Mouse (Mus musculus) C2C12 (cell line): Measurements from ENCODE around the gene Ssr4. TPM values are rescaled to one million over a fixed set of nuclear protein-coding genes. Genes with fewer than 3 reads are reported as not detected.

ENCODE experiments used
- H3K27me3 ChIP-seq: one replicate; pipeline ENCODE4 v1.6.1; 2011; ENCODE audit not compliant: control insufficient read depth, insufficient read depth, insufficient read length
- H3K36me3 ChIP-seq: one replicate; pipeline ENCODE4 v1.6.1; 2011; ENCODE audit not compliant: control insufficient read depth, insufficient read depth
- H3K4me3 ChIP-seq: one replicate; pipeline ENCODE4 v1.5.1; 2011; ENCODE audit warnings: mild to moderate bottlenecking, control low read depth; ENCODE audit not compliant: poor library complexity, insufficient read depth, severe bottlenecking
- H3K79me2 ChIP-seq: one replicate; pipeline ENCODE4 v1.6.1; 2011; ENCODE audit not compliant: control insufficient read depth, insufficient read depth
- H3K79me3 ChIP-seq: one replicate; pipeline ENCODE4 v1.6.1; 2011; ENCODE audit warnings: low read depth, control low read depth
- H3ac ChIP-seq: one replicate; pipeline ENCODE3; 2011; ENCODE audit warnings: low read depth; ENCODE audit not compliant: control insufficient read depth, insufficient read length
- CEBPB ChIP-seq: IDR thresholded peaks from one replicate; pipeline ENCODE4 v1.6.1; 2011; ENCODE audit warnings: low read depth, mild to moderate bottlenecking, control low read depth, moderate library complexity
- CTCF ChIP-seq: IDR thresholded peaks from one replicate; pipeline ENCODE4 v1.5.1; 2011; ENCODE audit not compliant: control insufficient read depth, insufficient read depth, insufficient read length
- FOSL1 ChIP-seq: IDR thresholded peaks from one replicate; pipeline ENCODE4 v1.8.0; 2011; ENCODE audit warnings: mild to moderate bottlenecking, low read length; ENCODE audit not compliant: poor library complexity, insufficient read depth, severe bottlenecking
- MAX ChIP-seq: IDR thresholded peaks from one replicate; pipeline ENCODE4 v1.6.1; 2011; ENCODE audit warnings: mild to moderate bottlenecking, control low read depth
- MYOD1 ChIP-seq: IDR thresholded peaks from one replicate; pipeline ENCODE4 v1.6.1; 2011; ENCODE audit warnings: low read depth; ENCODE audit not compliant: control insufficient read depth, insufficient read length
- MYOG ChIP-seq: IDR thresholded peaks from one replicate; pipeline ENCODE4 v1.6.1; 2011; ENCODE audit not compliant: control insufficient read depth, insufficient read length; ENCODE audit errors: extremely low read depth
- USF1 ChIP-seq: IDR thresholded peaks from one replicate; pipeline ENCODE4 v1.6.1; 2011; ENCODE audit warnings: low read depth, mild to moderate bottlenecking, control low read depth, moderate library complexity
- polyA plus RNA-seq: library from polyadenylated mRNA; unstranded; fragments of >200 nt; fragmentation: generic; extraction: Trizol; gene quantifications from one replicate; pipeline ENCODE4 v1.2.1, GENCODE M21; 2012; ENCODE audit warnings: missing spikeins

The Ssr4 gene
- polyA plus RNA-seq, 1 experiment = 260 TPM

DNA sequence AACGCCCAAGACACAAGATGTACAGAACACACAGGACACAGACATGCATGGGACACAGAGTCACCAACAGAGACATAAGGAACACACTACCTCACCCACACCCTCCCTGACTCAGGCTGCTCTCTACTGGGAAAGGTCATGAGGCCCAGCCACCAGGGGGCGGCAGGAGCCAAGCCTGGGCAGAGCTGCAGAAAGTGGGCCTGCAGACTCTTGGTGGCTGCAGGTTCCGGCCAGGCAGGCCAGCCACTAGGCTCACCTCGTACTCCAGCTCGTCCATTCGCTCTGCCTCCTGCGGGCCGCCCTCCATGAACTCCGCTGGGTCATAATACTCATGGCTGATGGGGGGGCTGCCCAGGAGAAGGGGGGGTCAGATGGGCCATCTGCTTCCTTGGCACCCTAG, 11.7 kb downstream of the Ssr4 start:
- Histone ChIP-seq H3K4me3 (no peak overlapping the region), H3ac (no peak overlapping the region), H3K79me3 (no peaks in the 10 kb centered on the region), H3K79me2 (no peaks in the 10 kb centered on the region), H3K27me3 (no peaks in the 10 kb centered on the region), H3K36me3 (no peaks in the 10 kb centered on the region)
- TF ChIP-seq MAX (no peak), CTCF (peak; percentile 75)

DNA sequence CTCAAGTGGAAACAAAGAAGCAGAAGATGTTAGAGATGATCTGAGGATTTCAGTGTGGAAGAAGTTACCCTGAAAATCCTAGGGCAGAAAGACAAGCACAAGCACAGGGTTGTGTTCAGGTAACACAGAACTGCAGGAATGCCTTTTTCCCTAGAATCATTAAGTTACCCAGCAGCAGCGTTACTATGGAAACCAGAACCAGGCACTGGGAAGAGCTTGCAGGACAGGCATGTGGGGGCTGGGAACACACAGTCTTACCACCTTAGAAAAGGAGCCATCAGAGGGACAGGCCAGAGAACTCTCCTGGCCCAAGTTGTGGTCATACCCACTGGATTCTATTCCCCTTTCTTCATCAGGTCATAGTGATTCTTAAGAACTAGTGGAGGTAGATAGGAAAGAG, 19.0 kb downstream of the Ssr4 start:
- H3K79me2 ChIP-seq = no peaks in the 10 kb centered on the region
- TF ChIP-seq CTCF (no peak), MYOD1 (no peak), MAX (no peak), USF1 (no peak), MYOG (no peak), CEBPB (no peak)
- H3K4me3 ChIP-seq = no peak overlapping the region
- no peaks in the 10 kb centered on the region for H3K79me3 ChIP-seq
- no peaks in the 10 kb centered on the region for H3K27me3 ChIP-seq
- H3ac ChIP-seq = no peak overlapping the region
- no peaks in the 10 kb centered on the region for H3K36me3 ChIP-seq

- Histone ChIP-seq H3K79me2 (no peaks in the 10 kb centered on the region), H3K79me3 (no peaks in the 10 kb centered on the region), H3ac (no peak overlapping the region), H3K27me3 (peaks cover 4% of the 10 kb centered on the region), H3K4me3 (no peak overlapping the region), H3K36me3 (no peaks in the 10 kb centered on the region)
- TF ChIP-seq MYOG = no peak
- no peak for TF ChIP-seq MAX
- no peak for TF ChIP-seq MYOD1
- no peak for TF ChIP-seq FOSL1
These were observed 28.2 kb downstream of the Ssr4 start for GRCm38 (mm10) chrX:73815072-73815471.

DNA sequence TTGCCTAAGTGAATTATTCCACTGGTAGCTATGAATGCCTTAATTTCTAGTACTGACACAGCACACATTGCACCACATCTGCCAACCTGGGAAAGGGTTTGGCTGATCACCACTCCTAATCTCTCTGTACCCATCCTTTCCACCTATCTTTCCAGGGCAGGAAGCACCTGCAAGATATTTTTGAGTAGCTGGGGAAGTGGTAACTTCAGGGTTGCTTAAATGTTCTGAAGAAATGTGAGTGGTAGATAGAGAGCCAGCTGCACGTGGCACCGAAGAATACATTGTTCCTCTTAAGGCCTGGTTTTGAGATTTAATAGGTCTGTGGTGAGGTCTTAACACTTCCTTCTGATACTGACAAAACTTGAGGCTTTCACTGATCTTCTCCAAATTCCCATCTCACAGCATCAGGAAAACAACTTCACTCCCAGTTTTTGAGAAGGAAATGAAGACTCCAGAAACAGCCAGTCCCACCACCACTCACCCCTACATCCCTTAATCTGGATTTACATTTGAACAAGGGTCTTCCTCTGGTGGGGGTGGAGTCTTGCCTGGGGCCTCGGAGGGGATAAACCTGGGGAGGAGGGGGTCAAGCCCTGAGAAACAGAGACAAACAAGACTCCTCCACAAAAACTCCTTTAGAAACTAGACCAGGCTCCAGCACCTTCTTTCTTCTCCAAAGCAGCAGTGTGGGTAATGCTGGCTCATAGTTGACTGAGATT, 29.9 kb downstream of the Ssr4 start:
- Histone ChIP-seq H3K36me3 (no peaks in the 10 kb centered on the region), H3K79me2 (no peaks in the 10 kb centered on the region), H3K4me3 (no peak overlapping the region), H3K79me3 (no peaks in the 10 kb centered on the region), H3K27me3 (peaks cover 4% of the 10 kb centered on the region), H3ac (no peak overlapping the region)
- TF ChIP-seq MYOD1 = no peak
- TF ChIP-seq USF1 = no peak
- TF ChIP-seq CTCF = no peak
- no peak for TF ChIP-seq FOSL1
- no peak for TF ChIP-seq MAX
- no peak for TF ChIP-seq CEBPB
- TF ChIP-seq MYOG = no peak

DNA sequence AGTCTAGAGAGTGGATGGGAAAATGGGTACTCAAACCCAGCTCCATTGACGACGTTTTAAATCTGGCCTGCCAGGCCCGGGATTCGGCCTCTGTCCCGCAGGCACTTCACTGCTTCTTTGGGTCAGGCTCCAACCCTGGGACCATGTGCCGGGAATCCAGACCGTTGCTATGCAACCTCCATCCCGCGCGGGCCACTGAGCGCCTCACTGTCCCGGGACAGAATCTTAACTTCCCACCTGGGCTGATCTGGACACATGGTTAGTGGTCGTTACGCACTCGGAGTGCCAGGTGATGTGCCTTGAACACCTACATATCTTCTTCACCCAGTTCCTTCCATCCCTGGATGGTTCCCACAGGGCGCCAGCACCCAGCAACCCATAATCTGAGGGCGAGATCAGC, 36.9 kb downstream of the Ssr4 start:
- Histone ChIP-seq H3K79me3 (no peaks in the 10 kb centered on the region), H3ac (no peak overlapping the region), H3K4me3 (no peak overlapping the region), H3K36me3 (no peaks in the 10 kb centered on the region), H3K27me3 (peaks cover 17% of the 10 kb centered on the region), H3K79me2 (no peaks in the 10 kb centered on the region)
- no peak for TF ChIP-seq USF1
- no peak for TF ChIP-seq MYOG
- TF ChIP-seq CEBPB = no peak
- TF ChIP-seq FOSL1 = no peak
- TF ChIP-seq MAX = no peak
- TF ChIP-seq CTCF = no peak
- no peak for TF ChIP-seq MYOD1

GRCm38 (mm10) chrX:73824185-73825151, 37.6 kb downstream of the Ssr4 start, which contains the start of gene Pdzd4:
Gene Pdzd4, minus strand, starts transcription at chrX:73824969.
- peak within 1 kb of the TSS; percentile 10 for H3ac ChIP-seq
- TF ChIP-seq CTCF = no peak
- peaks cover 17% of the 10 kb centered on the region for H3K27me3 ChIP-seq
- H3K79me3 ChIP-seq = no peaks in the 10 kb centered on the region
- no peaks in the 10 kb centered on the region for H3K36me3 ChIP-seq
- no peaks in the 10 kb centered on the region for H3K79me2 ChIP-seq
- no peak within 1 kb of the TSS for H3K4me3 ChIP-seq
